Comparison of ENCODE assay signal across 23 mouse cellular contexts in genomic region chr6:87750184-87750910, GRCm38 (mm10). TPM values are rescaled to one million over a fixed set of nuclear protein-coding genes. Genes with fewer than 3 reads are reported as not detected.
"Had no signal": no experiment of that assay in that cellular context is flagged by ENCODE, and none has a peak within 500 bp of the region (broad histone marks: within the 10 kb centered on the region; RNA-seq: fewer than 3 reads in every experiment).

No protein-coding gene starts in this region.

- H3K27ac ChIP-seq: kidney, embryonic 15.5 days; limb, embryonic 12.5 days; limb, embryonic 15.5 days; liver, embryonic 14.5 days; macrophage; neural tube, embryonic 13.5 days; stomach, embryonic 15.5 days had no signal

- H3K4me1 ChIP-seq: limb, embryonic 12.5 days; neural tube, embryonic 13.5 days had no signal

- H3K36me3 ChIP-seq: kidney, embryonic 15.5 days; limb, embryonic 12.5 days; limb, embryonic 15.5 days; stomach, embryonic 15.5 days had no signal

- DNase-seq: kidney, adult 11 months; kidney, adult 8-10 months; kidney, postnatal 10 days; kidney, postnatal 36 days; left cerebral cortex, postnatal 4 days; liver, postnatal 0 days; lung, embryonic 14.5 days; midbrain, embryonic 14.5 days; right cerebral cortex, adult 18-20 months; right cerebral cortex, postnatal 14 days; right cerebral cortex, postnatal 4 days; thymus, postnatal 25 days had no signal

- ATAC-seq: liver, postnatal 0 days; lung, postnatal 0 days had no signal

- H3K4me3 ChIP-seq: kidney, embryonic 15.5 days; limb, embryonic 12.5 days; limb, embryonic 15.5 days; myocyte; neural tube, embryonic 13.5 days; stomach, embryonic 15.5 days had no signal

- H3K27me3 ChIP-seq: kidney, embryonic 15.5 days; limb, embryonic 12.5 days; limb, embryonic 15.5 days; neural tube, embryonic 13.5 days; stomach, embryonic 15.5 days had no signal

- H3K9me3 ChIP-seq: kidney, embryonic 15.5 days; limb, embryonic 12.5 days; limb, embryonic 15.5 days; neural tube, embryonic 13.5 days; stomach, embryonic 15.5 days had no signal

RNA-seq across cellular contexts. Expression of gene Efcc1, which starts 19.7 kb away (rescaled TPM):
- total RNA-seq: monocyte, adult 5-6 weeks; neutrophil, adult 5-6 weeks had no signal
- polyA plus RNA-seq: macrophage had no signal

RNA-seq across cellular contexts. Expression of gene Gp9, which starts 27.5 kb away (rescaled TPM):
- total RNA-seq: left cerebral cortex, postnatal 4 days had no signal
- polyA plus RNA-seq: myocyte had no signal
